Mouse (Mus musculus) lung, embryonic 15.5 days (tissue): ENCODE results near the gene Wdr90. TPM values are rescaled to one million over a fixed set of nuclear protein-coding genes. Genes with fewer than 3 reads are reported as not detected.
"Not testable (repeated sequence)": the region's sequence is repeated elsewhere in the genome, so short reads cannot be mapped to it uniquely, and the experiment has no call there.

ENCODE experiments used
- ATAC-seq: fragments of 200-750 bp; cut with Nextera tagmentation; 2 replicates; pipeline ENCODE4 v1.8.0; 2017; ENCODE audit warnings: moderate number of reproducible peaks, borderline replicate concordance; ENCODE audit not compliant: low FRiP score, low TSS enrichment; ENCODE audit errors: extremely low read depth
- H3K27ac ChIP-seq: fragments of 300-500 bp; sonication (generic); 2 replicates; pipeline ENCODE4 v1.5.1; 2015; ENCODE audit warnings: moderate library complexity, mild to moderate bottlenecking, inconsistent platforms
- H3K27me3 ChIP-seq: fragments of 300-500 bp; sonication (generic); 2 replicates; pipeline ENCODE4 v1.6.1; 2015; ENCODE audit warnings: inconsistent platforms
- H3K36me3 ChIP-seq: fragments of 300-500 bp; sonication (generic); 2 replicates; pipeline ENCODE4 v1.6.1; 2015; ENCODE audit warnings: inconsistent platforms
- H3K4me1 ChIP-seq: fragments of 300-500 bp; sonication (generic); 2 replicates; pipeline ENCODE4 v1.6.1; 2015; ENCODE audit warnings: inconsistent platforms
- H3K4me2 ChIP-seq: fragments of 300-500 bp; sonication (generic); 2 replicates; pipeline ENCODE4 v1.6.1; 2015; ENCODE audit warnings: inconsistent platforms, mild to moderate bottlenecking, moderate library complexity
- H3K4me3 ChIP-seq: fragments of 300-500 bp; sonication (generic); 2 replicates; pipeline ENCODE4 v1.5.1; 2015; ENCODE audit warnings: mild to moderate bottlenecking, inconsistent platforms
- H3K9ac ChIP-seq: fragments of 300-500 bp; sonication (generic); 2 replicates; pipeline ENCODE4 v1.6.1; 2015; ENCODE audit warnings: inconsistent platforms
- H3K9me3 ChIP-seq: fragments of 300-500 bp; sonication (generic); 2 replicates; pipeline ENCODE4 v1.6.1; 2016; ENCODE audit warnings: inconsistent platforms
- WGBS: fragments of 180-500 bp; shearing (Covaris S2); methylation state at CpG from one replicate; pipeline ENCODE4 v1.1.7; 2015; 5-methylcytosine and 5-hydroxymethylcytosine counted together
- polyA plus RNA-seq: library from polyadenylated mRNA; unstranded; fragments of >200 nt; fragmentation: Nextera tagmentation; extraction: Ambion mirVana; gene quantifications from 2 replicates; pipeline ENCODE4 v1.2.1, GENCODE M21; 2015

Gene Wdr90
- polyA plus RNA-seq, 1 experiment from 2014 or later, result 32.2 TPM

DNA sequence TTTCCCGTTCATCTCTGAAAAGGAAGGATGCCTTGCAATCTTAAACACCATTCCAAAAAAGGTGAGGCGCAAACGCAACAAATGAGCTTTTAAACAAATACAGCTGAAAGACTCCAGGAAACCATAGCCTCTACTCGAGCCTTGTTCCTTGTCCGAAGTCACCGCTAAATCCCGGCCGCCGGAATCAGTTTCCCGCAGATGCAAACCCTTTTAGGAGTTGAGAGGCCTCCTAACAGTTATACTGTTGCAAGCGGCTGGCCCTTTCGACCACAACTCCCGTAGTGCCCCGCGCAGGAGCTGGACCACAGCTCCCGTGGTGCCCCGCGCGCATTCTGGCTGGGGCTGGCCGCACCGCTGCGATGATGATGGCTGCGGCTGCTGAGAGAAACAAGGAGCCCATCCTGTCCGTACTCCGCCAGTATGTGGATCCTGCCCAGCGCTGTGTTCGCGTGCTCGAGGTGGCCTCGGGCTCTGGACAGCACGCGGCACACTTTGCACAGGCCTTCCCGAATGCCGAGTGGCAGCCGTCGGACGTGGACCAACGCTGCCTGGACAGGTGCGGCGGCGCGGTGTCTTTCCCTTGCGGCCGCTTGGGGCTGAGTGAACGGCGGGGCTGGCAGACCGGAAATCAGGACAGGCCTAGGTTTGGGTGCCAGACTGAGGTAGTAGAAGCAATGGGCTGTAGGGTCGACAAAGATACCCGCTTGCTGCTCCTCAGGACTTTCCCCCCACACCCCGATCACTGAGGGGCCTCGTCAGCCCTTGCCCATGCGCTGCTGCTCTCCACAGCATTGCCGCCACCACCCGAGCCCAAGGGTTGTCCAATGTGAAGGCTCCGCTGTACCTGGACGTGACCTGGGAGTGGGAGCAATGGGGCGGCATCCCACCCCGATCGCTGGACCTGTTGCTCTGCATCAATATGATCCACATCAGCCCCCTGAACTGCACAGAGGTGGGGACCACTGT, 14.2 kb upstream of the Wdr90 start:
- WGBS, result 1% methylated on average over 59 of the region's 59 CpGs
- H3K4me1 ChIP-seq, result peaks cover 17% of the 10 kb centered on the region
- H3K4me2 ChIP-seq, result peak overlapping the region; percentile 85
- no peaks in the 10 kb centered on the region for H3K9me3 ChIP-seq
- peak overlapping the region; percentile 67 for H3K9ac ChIP-seq
- H3K27ac ChIP-seq, result peak overlapping the region; percentile 93
- peak; percentile 92 for ATAC-seq
- H3K36me3 ChIP-seq, result peaks cover 15% of the 10 kb centered on the region; the same call in 1 of the 2 replicates
- H3K27me3 ChIP-seq, result no peaks in the 10 kb centered on the region
- peak overlapping the region; percentile 77 for H3K4me3 ChIP-seq

DNA sequence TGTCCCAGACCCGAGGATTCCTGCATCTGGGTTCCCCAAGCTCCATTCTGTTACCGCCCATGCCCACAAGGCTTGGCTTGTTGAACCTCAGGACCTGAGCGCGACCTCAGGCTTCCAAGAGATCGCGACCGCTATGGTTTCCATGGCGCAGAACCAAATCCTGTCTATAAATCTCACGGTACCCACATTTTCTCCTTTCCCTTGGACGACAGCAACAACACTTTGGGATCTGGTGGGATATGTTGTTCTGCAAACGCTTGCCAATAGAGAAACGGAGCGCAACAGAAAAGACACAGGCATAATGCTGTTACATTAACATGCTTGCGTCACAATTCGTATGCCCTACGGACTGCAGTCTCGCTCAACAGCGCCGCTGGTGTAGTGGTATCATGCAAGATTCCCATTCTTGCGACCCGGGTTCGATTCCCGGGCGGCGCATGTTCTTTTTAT, 13.4 kb upstream of the Wdr90 start, which contains the start of gene Mettl26:
TSS of gene Mettl26 (plus strand) at position 354 of the 450 bp plus-strand sequence.
- H3K36me3 ChIP-seq, result peaks cover 15% of the 10 kb centered on the region; the same call in 1 of the 2 replicates
- no peaks in the 10 kb centered on the region for H3K27me3 ChIP-seq
- H3K4me3 ChIP-seq, result peak within 1 kb of the TSS; percentile 77
- peak within 1 kb of the TSS; percentile 67 for H3K9ac ChIP-seq
- ATAC-seq, result peak; percentile 71; the same call in 1 of the 2 replicates
- peaks cover 17% of the 10 kb centered on the region for H3K4me1 ChIP-seq
- H3K27ac ChIP-seq, result peak within 1 kb of the TSS; percentile 93
- WGBS, result under 1% methylated on average over 25 of the region's 25 CpGs
- H3K4me2 ChIP-seq, result peak within 1 kb of the TSS; percentile 85
- H3K9me3 ChIP-seq, result no peaks in the 10 kb centered on the region

- peak overlapping the region; percentile 67 for H3K9ac ChIP-seq
- ATAC-seq, result no peak
- WGBS, result 4% methylated on average over 14 of the region's 14 CpGs
- H3K36me3 ChIP-seq, result peaks cover 11% of the 10 kb centered on the region; the same call in 1 of the 2 replicates
- H3K4me2 ChIP-seq, result peak overlapping the region; percentile 85
- H3K4me3 ChIP-seq, result peak overlapping the region; percentile 77
- peaks cover 17% of the 10 kb centered on the region for H3K4me1 ChIP-seq
- no peaks in the 10 kb centered on the region for H3K9me3 ChIP-seq
- H3K27me3 ChIP-seq, result no peaks in the 10 kb centered on the region
- H3K27ac ChIP-seq, result peak overlapping the region; percentile 93
Observed at GRCm38 (mm10) chr17:25874148-25874720, 12.9 kb upstream of the Wdr90 start.

DNA sequence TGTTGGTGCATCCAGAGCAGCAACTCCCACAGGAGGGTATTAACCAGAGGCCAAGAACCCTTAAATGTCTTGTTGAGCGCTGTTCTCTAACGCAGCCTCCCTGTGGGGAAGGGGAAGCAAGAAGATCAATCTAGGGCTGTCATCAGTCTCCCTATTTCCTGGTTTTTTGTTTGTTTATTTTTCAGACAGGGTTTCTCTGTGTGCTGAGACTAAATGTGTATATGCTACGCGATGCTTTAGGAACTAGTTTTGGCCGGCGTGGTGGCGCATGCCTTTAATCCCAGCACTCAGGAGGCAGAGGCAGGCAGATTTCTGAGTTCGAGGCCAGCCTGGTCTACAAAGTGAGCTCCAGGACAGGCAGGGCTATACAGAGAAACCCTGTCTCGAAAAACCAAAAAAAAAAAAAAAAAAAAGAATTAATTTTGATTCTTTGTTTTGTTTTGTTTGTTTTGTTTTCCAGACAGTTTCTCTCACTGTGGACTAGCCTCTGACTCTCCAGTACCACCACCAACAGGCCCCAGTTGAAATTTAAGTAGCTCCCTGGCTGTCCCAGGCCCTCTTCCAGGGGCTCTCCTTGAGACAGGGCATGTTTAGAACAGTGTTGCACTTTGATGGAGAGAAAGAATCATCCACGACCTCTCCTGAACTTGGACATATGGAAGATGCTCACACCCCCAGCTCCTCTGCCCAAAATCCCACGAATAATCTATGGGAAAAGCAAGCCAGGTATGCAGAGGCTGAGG, 12.3 kb upstream of the Wdr90 start:
- Histone ChIP-seq H3K4me2 (peak overlapping the region; percentile 85), H3K27ac (no peak overlapping the region)
- 65% methylated on average over 11 of the region's 11 CpGs for WGBS

GRCm38 (mm10) chr17:25872676-25873075, 11.4 kb upstream of the Wdr90 start:
- WGBS, result 82% methylated on average over 3 of the region's 3 CpGs
- ATAC-seq, result no peak
- H3K27ac ChIP-seq, result no peak overlapping the region
- H3K4me1 ChIP-seq, result peaks cover 28% of the 10 kb centered on the region
- 0 out of 2 replicates have a peak, but pooled peaks cover 1% of the 10 kb centered on the region for H3K36me3 ChIP-seq
- H3K9me3 ChIP-seq, result no peaks in the 10 kb centered on the region
- no peak overlapping the region for H3K4me2 ChIP-seq
- H3K9ac ChIP-seq, result no peak overlapping the region
- no peaks in the 10 kb centered on the region for H3K27me3 ChIP-seq
- no peak overlapping the region for H3K4me3 ChIP-seq

More for the DNA sequence above, 12.3 kb upstream of the Wdr90 start:
- Histone ChIP-seq H3K36me3 (peaks cover 10% of the 10 kb centered on the region; the same call in 1 of the 2 replicates), H3K27me3 (no peaks in the 10 kb centered on the region), H3K9me3 (no peaks in the 10 kb centered on the region), H3K4me3 (peak overlapping the region; percentile 77), H3K4me1 (peaks cover 22% of the 10 kb centered on the region), H3K9ac (0 out of 2 replicates have a peak overlapping the region, but pooled peaks have one; percentile 67)
- no peak for ATAC-seq

DNA sequence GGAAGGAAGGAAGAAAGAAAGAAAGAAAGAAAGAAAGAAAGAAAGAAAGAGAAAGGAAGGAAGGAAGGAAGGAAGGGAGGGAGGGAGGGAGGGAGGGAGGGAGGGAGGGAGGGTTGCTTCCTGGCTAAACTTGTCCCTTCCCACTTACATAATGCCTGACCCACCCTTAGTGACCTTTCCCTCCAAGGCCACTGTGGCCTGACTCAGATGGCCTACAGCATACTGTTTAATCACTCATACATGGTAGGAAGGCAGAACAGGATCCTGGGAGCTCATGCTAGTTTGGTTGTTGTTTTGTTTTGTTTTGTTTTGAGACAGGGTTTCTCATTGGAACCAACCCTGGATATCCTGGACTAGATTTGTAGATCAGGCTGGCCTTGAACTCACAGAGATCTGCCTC, 10.3 kb upstream of the Wdr90 start:
- not testable (repeated sequence) for ATAC-seq, H3K27ac ChIP-seq, H3K27me3 ChIP-seq, H3K4me2 ChIP-seq, H3K36me3 ChIP-seq, H3K9me3 ChIP-seq, H3K9ac ChIP-seq, H3K4me3 ChIP-seq
- peaks cover 31% of the 10 kb centered on the region for H3K4me1 ChIP-seq

- Histone ChIP-seq H3K36me3 (no peaks in the 10 kb centered on the region), H3K4me2 (no peak overlapping the region), H3K9me3 (no peaks in the 10 kb centered on the region), H3K4me3 (no peak overlapping the region), H3K27ac (no peak overlapping the region), H3K4me1 (peaks cover 22% of the 10 kb centered on the region), H3K27me3 (no peaks in the 10 kb centered on the region), H3K9ac (no peak overlapping the region)
- ATAC-seq, result no peak
- WGBS, result 77% methylated on average over 2 of the region's 2 CpGs
Observed at GRCm38 (mm10) chr17:25869954-25870353, 8.7 kb upstream of the Wdr90 start.

DNA sequence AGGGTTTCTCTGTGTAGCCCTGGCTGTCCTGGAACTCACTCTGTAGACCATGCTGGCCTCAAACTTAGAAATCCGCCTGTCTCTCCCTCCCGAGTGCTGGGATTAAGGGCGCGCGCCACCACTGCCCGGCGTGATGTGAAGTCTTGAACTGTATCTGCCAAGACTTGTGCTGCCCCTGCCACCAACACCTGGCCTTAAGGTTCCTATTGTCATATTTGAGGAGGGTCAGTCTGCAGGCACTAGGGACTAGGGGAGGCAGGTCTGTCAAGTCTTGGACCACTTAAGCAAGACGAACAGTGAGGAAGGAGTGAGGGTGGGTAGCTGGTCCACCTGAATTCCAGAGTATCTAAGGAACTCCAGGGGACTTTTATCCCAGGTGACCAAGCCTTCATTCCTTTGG, 8.2 kb upstream of the Wdr90 start:
- peaks cover 22% of the 10 kb centered on the region for H3K4me1 ChIP-seq
- no peak for ATAC-seq
- no peaks in the 10 kb centered on the region for H3K9me3 ChIP-seq
- no peak overlapping the region for H3K9ac ChIP-seq
- H3K36me3 ChIP-seq, result no peaks in the 10 kb centered on the region
- no peak overlapping the region for H3K27ac ChIP-seq
- 77% methylated on average over 8 of the region's 8 CpGs for WGBS
- H3K4me3 ChIP-seq, result no peak overlapping the region
- H3K27me3 ChIP-seq, result no peaks in the 10 kb centered on the region
- no peak overlapping the region for H3K4me2 ChIP-seq

- H3K36me3 ChIP-seq, result no peaks in the 10 kb centered on the region
- peak within 1 kb of the TSS; percentile 61 for H3K4me3 ChIP-seq
- under 1% methylated on average over 24 of the region's 24 CpGs for WGBS
- peaks cover 15% of the 10 kb centered on the region for H3K4me1 ChIP-seq
- no peaks in the 10 kb centered on the region for H3K27me3 ChIP-seq
- H3K27ac ChIP-seq, result peak within 1 kb of the TSS; percentile 76
- no peaks in the 10 kb centered on the region for H3K9me3 ChIP-seq
- peak; percentile 89 for ATAC-seq
- peak within 1 kb of the TSS; percentile 99 for H3K4me2 ChIP-seq
- H3K9ac ChIP-seq, result peak within 1 kb of the TSS; percentile 63
Observed at GRCm38 (mm10) chr17:25868601-25869191, 7.4 kb upstream of the Wdr90 start, which contains the start of gene Mcrip2. Mcrip2 (minus strand) TSS chr17:25868764.

GRCm38 (mm10) chr17:25867836-25868600, 6.7 kb upstream of the Wdr90 start:
- Histone ChIP-seq H3K27me3 (no peaks in the 10 kb centered on the region), H3K4me2 (peak overlapping the region; percentile 99), H3K27ac (peak overlapping the region; percentile 76), H3K9me3 (no peaks in the 10 kb centered on the region), H3K4me3 (peak overlapping the region; percentile 61), H3K36me3 (no peaks in the 10 kb centered on the region), H3K4me1 (peaks cover 15% of the 10 kb centered on the region), H3K9ac (peak overlapping the region; percentile 63)
- WGBS, result under 1% methylated on average over 42 of the region's 42 CpGs
- peak; percentile 50 for ATAC-seq
